Mouse (Mus musculus) ES-E14 (cell line): ENCODE measurements at regions not wholly inside any gene's neighbourhood (a gene's known extent, or its start where the extent isn't known, plus 50 kb on each side); places are given as distances from the start of the nearest gene placed in this dataset.

Experiments used
- DNase-seq: peaks from one replicate; pipeline ENCODE4 v3.0.0-alpha.2; 2013; ENCODE audit warnings: low read depth, low spot score
- H3K27ac ChIP-seq: 2 replicates; pipeline ENCODE4 v1.5.1; 2012; ENCODE audit warnings: low read depth, mild to moderate bottlenecking, low read length, moderate library complexity, mixed read lengths; ENCODE audit not compliant: poor library complexity, insufficient read depth, severe bottlenecking
- H3K36me3 ChIP-seq: 2 replicates; pipeline ENCODE4 v1.6.1; 2012; ENCODE audit warnings: mild to moderate bottlenecking, low read length, moderate library complexity, mixed read lengths; ENCODE audit not compliant: control insufficient read depth, poor library complexity, insufficient read depth, severe bottlenecking
- H3K4me1 ChIP-seq, 2 experiments: fragments of 150-350 bp in 1 of 2; sonication (generic) in 1 of 2; 2 replicates each; pipeline ENCODE4 v1.6.1; 2012; ENCODE audit warnings: low read length in 2 of 2, mild to moderate bottlenecking in 1 of 2, mixed read lengths in 1 of 2; ENCODE audit not compliant: control insufficient read depth in 2 of 2, insufficient read depth in 2 of 2, poor library complexity in 1 of 2
- H3K4me3 ChIP-seq, 2 experiments: fragments of 150-350 bp in 1 of 2; sonication (generic) in 1 of 2; 2 replicates each; pipeline ENCODE4 v1.5.1; 2012; ENCODE audit warnings: low read length in 2 of 2, low read depth in 1 of 2, mild to moderate bottlenecking in 1 of 2, mixed read lengths in 1 of 2; ENCODE audit not compliant: insufficient read depth in 1 of 2, poor library complexity in 1 of 2, severe bottlenecking in 1 of 2
- H3K9ac ChIP-seq: 2 replicates; pipeline ENCODE4 v1.6.1; 2012; ENCODE audit warnings: low read depth, mild to moderate bottlenecking, low read length, mixed read lengths; ENCODE audit not compliant: poor library complexity, insufficient read depth, severe bottlenecking
- H3K9me3 ChIP-seq: fragments of 150-350 bp; sonication (generic); 2 replicates; pipeline ENCODE4 v1.6.1; 2012; ENCODE audit warnings: low read depth, mild to moderate bottlenecking, low read length; ENCODE audit not compliant: control insufficient read depth, insufficient read depth
- CHD2 ChIP-seq: IDR thresholded peaks from 2 replicates; pipeline ENCODE4 v1.6.1; 2014; ENCODE audit warnings: mild to moderate bottlenecking, low read depth, low read length, inconsistent platforms
- HCFC1 ChIP-seq: IDR thresholded peaks from 2 replicates; pipeline ENCODE4 v1.6.1; 2012; ENCODE audit warnings: low read length, inconsistent platforms, borderline replicate concordance; ENCODE audit not compliant: insufficient read depth
- MAFK ChIP-seq: IDR thresholded peaks from 2 replicates; pipeline ENCODE4 v1.6.1; 2014; ENCODE audit warnings: mild to moderate bottlenecking, low read depth, low read length, inconsistent platforms; ENCODE audit not compliant: insufficient read depth
- ZC3H11A ChIP-seq: IDR thresholded peaks from 2 replicates; pipeline ENCODE4 v1.6.1; 2012; ENCODE audit warnings: low read depth, mild to moderate bottlenecking, inconsistent platforms, low read length, borderline replicate concordance
- ZNF384 ChIP-seq: IDR thresholded peaks from 2 replicates; pipeline ENCODE4 v1.6.1; 2012; ENCODE audit warnings: low read depth, low read length, inconsistent platforms
- in situ Hi-C, 2 experiments: fragments of 600-800 bp; cut with MboI; formaldehyde crosslinking; loops; one replicate each; pipeline ENCODE4 v1.15.1; 2025; ENCODE audit warnings: low sequenced_read_pairs in 2 of 2, inconsistent platforms in 1 of 2; ENCODE audit not compliant: unreplicated experiment in 2 of 2

DNA sequence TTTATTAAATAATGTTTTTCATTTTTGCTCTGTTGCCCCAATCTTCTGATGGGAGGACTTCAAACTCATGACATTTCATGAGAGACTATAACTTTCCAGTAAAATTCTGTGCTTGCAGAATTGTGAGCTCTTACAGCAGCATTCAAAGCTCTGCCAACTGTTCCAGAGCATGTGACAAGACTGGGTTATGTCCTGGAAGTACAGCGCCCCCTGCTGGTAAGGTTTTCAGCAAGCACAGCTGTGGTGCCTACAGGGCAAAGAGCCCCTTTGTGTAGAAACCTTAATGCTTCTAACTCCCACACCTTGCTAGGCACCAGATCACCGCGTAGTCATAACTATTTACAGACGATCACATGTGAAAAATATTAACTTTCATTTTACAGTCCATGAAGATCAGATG is 209.4 kb downstream of the Sec23a start:
- Histone ChIP-seq H3K4me1 (0 out of 4 replicates have a peak, but pooled peaks cover 0 to 3% of the 10 kb centered on the region in 2 experiments), H3K27ac (no peak overlapping the region), H3K9me3 (no peaks in the 10 kb centered on the region), H3K36me3 (no peaks in the 10 kb centered on the region), H3K4me3 (no peak overlapping the region), H3K9ac (no peak overlapping the region)
- DNase-seq = peak; percentile 83
- TF ChIP-seq ZNF384 = no peak
- TF ChIP-seq CHD2 = no peak
- no peak for TF ChIP-seq MAFK
- TF ChIP-seq HCFC1 = no peak
- TF ChIP-seq ZC3H11A = peak; percentile 79
- in situ Hi-C loops = no loop called here
